Mouse (Mus musculus) intestine, embryonic 14.5 days (tissue): Measurements from ENCODE around the gene Rtp2. TPM values are rescaled to one million over a fixed set of nuclear protein-coding genes. Genes with fewer than 3 reads are reported as not detected.
"Not testable (repeated sequence)": the region's sequence is repeated elsewhere in the genome, so short reads cannot be mapped to it uniquely, and the experiment has no call there.

ENCODE experiments used
- ATAC-seq: fragments of 200-750 bp; cut with Nextera tagmentation; replicated peaks from 2 replicates; pipeline ENCODE4 v1.8.0; 2017; ENCODE audit warnings: low read depth, moderate number of reproducible peaks, moderate TSS enrichment, moderate library complexity; ENCODE audit not compliant: low FRiP score, low TSS enrichment
- DNase-seq: peaks from one replicate; pipeline ENCODE4 v3.0.0-alpha.2; 2018; ENCODE audit warnings: low spot score
- H3K27ac ChIP-seq: fragments of 300-500 bp; sonication (generic); 2 replicates; pipeline ENCODE4 v1.5.1; 2014; ENCODE audit warnings: low read depth, mild to moderate bottlenecking, control low read depth
- H3K27me3 ChIP-seq: fragments of 300-500 bp; sonication (generic); replicated peaks from 2 replicates; pipeline ENCODE4 v1.6.1; 2014; ENCODE audit warnings: low read length, control low read depth; ENCODE audit not compliant: control insufficient read depth, insufficient read depth
- H3K36me3 ChIP-seq: fragments of 300-500 bp; sonication (generic); 2 replicates; pipeline ENCODE4 v1.6.1; 2014; ENCODE audit warnings: low read length, control low read depth; ENCODE audit not compliant: control insufficient read depth, insufficient read depth
- H3K4me1 ChIP-seq: fragments of 300-500 bp; sonication (generic); replicated peaks from 2 replicates; pipeline ENCODE4 v1.6.1; 2014; ENCODE audit warnings: low read length, control low read depth, mixed read lengths; ENCODE audit not compliant: control insufficient read depth, insufficient read depth
- H3K4me2 ChIP-seq: fragments of 300-500 bp; sonication (generic); 2 replicates; pipeline ENCODE4 v1.6.1; 2014; ENCODE audit warnings: low read length
- H3K4me3 ChIP-seq: fragments of 300-500 bp; sonication (generic); 2 replicates; pipeline ENCODE4 v1.5.1; 2014; ENCODE audit warnings: low read depth, low read length, control low read depth, mixed read lengths
- H3K9ac ChIP-seq: fragments of 300-500 bp; sonication (generic); 2 replicates; pipeline ENCODE4 v1.6.1; 2014; ENCODE audit warnings: mild to moderate bottlenecking, low read length
- H3K9me3 ChIP-seq: fragments of 300-500 bp; sonication (generic); 2 replicates; pipeline ENCODE4 v1.6.1; 2016; ENCODE audit warnings: low read length, control low read depth; ENCODE audit not compliant: control insufficient read depth
- WGBS: fragments of 180-500 bp; shearing (Covaris S2); extraction: QIAGEN DNeasy Blood & Tissue Kit; methylation state at CpG from one replicate; pipeline ENCODE4 v1.1.7; 2014; 5-methylcytosine and 5-hydroxymethylcytosine counted together
- polyA plus RNA-seq: library from polyadenylated mRNA; unstranded; fragments of >200 nt; fragmentation: Nextera tagmentation; extraction: Ambion mirVana; gene quantifications from 2 replicates; pipeline ENCODE4 v1.2.1, GENCODE M21; 2014

Gene Rtp2
- polyA plus RNA-seq, 1 experiment from 2014 or later: not detected

- WGBS: 87% methylated on average over 9 of the region's 9 CpGs
- not testable (repeated sequence) for H3K9ac ChIP-seq, H3K4me3 ChIP-seq, H3K27me3 ChIP-seq, H3K9me3 ChIP-seq, ATAC-seq, H3K4me1 ChIP-seq, H3K4me2 ChIP-seq, H3K36me3 ChIP-seq, DNase-seq, H3K27ac ChIP-seq
Measured at GRCm38 (mm10) chr16:23908076-23909014, 23.8 kb downstream of the Rtp2 start.

DNA sequence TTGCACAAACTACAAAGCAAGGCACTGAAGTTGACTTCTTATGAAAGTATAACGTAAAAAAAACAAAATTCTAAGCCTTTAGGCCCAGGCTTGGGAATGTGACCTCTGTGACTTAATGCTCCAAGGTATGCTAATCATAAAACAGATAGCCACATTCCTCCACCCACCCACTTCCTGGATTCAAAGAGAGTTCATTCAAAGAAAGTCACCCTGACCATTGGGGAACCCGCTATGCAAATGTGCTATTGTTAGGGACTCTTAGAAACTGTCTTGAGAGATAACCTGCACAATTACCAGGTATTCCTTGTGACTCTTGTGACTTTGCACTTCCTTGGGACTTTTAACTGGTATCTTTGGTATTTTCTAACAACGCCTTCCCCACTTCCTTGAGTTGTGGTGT lies 25.6 kb downstream of the Rtp2 start:
- H3K9me3 ChIP-seq, H3K9ac ChIP-seq, H3K36me3 ChIP-seq, H3K27ac ChIP-seq, DNase-seq, H3K4me2 ChIP-seq, H3K4me3 ChIP-seq, H3K4me1 ChIP-seq, ATAC-seq, H3K27me3 ChIP-seq: not testable (repeated sequence)
- WGBS: 86% methylated on average over 3 of the region's 3 CpGs

- Histone ChIP-seq H3K36me3 (no peaks in the 10 kb centered on the region), H3K4me1 (peaks cover 5% of the 10 kb centered on the region; the same call in 1 of the 2 replicates), H3K27me3 (no peaks in the 10 kb centered on the region), H3K27ac (no peak overlapping the region), H3K4me3 (no peak overlapping the region), H3K4me2 (no peak overlapping the region), H3K9me3 (no peaks in the 10 kb centered on the region), H3K9ac (no peak overlapping the region)
- WGBS: 90% methylated on average over 7 of the region's 7 CpGs
- no peak for ATAC-seq
- no peak for DNase-seq
Measured at GRCm38 (mm10) chr16:23901411-23901810, 30.8 kb downstream of the Rtp2 start.

GRCm38 (mm10) chr16:23900061-23900460 lies 32.1 kb downstream of the Rtp2 start:
- Histone ChIP-seq H3K4me3 (no peak overlapping the region), H3K9ac (no peak overlapping the region), H3K36me3 (no peaks in the 10 kb centered on the region), H3K4me1 (peaks cover 5% of the 10 kb centered on the region; the same call in 1 of the 2 replicates), H3K9me3 (no peaks in the 10 kb centered on the region), H3K4me2 (no peak overlapping the region), H3K27me3 (no peaks in the 10 kb centered on the region), H3K27ac (no peak overlapping the region)
- 83% methylated on average over 4 of the region's 4 CpGs for WGBS
- DNase-seq (no peak), ATAC-seq (no peak)

DNA sequence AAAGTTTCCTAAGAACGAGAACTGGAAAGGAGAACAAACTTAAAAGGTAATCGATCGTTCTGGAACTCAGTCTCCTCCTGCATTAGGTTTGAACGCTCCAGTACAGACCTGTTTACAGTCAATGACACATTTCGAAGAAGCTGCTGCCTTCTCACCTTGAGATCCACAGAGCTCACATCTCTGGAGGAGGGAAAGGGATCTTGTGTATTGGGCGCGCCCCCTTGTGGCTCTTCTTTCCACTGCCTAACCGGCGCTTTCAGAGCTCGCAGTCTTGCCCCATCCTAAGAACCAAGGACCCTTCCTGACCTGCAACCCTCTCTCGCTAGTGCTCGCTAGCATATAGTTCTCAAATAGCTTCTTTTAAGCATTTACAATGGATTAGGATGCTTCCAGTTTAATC lies 33.4 kb downstream of the Rtp2 start:
- peaks cover 5% of the 10 kb centered on the region; the same call in 1 of the 2 replicates for H3K4me1 ChIP-seq
- no peaks in the 10 kb centered on the region for H3K9me3 ChIP-seq
- no peak overlapping the region for H3K27ac ChIP-seq
- peak; percentile 62; the same call in 1 of the 2 replicates for ATAC-seq
- H3K9ac ChIP-seq: no peak overlapping the region
- DNase-seq: peak; percentile 90
- H3K27me3 ChIP-seq: no peaks in the 10 kb centered on the region
- WGBS: 8% methylated on average over 12 of the region's 12 CpGs
- no peaks in the 10 kb centered on the region for H3K36me3 ChIP-seq
- peak overlapping the region; percentile 49 for H3K4me2 ChIP-seq
- no peak overlapping the region; the same call in 1 of the 2 replicates for H3K4me3 ChIP-seq

GRCm38 (mm10) chr16:23897984-23898586 lies 34.1 kb downstream of the Rtp2 start:
- WGBS: 6% methylated on average over 15 of the region's 15 CpGs
- H3K9ac ChIP-seq: no peak overlapping the region
- peak overlapping the region; percentile 16 for H3K4me3 ChIP-seq

DNA sequence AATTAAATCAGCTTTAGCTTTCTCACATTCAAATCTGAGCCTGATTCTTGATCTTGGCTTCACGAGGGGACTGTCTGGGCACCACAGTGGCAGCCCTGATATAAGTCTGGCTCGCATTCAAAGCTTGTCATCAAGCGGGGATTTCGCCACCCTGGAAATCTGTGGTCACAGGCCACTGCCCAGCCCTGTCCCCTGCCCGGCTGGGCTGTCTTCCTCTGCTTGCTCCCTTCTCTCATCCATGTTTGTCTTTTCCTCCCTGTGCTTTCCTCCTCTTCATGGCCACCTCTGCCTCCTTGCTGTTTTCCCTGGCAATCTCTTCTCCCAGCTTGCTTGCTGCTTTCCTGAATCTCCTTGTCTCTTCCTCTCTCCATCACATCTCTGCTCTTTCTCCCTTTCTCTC lies 34.7 kb downstream of the Rtp2 start:
- Histone ChIP-seq H3K36me3 (no peaks in the 10 kb centered on the region), H3K27ac (0 out of 2 replicates have a peak overlapping the region, but pooled peaks have one; percentile 7), H3K4me2 (peak overlapping the region; percentile 49; the same call in 1 of the 2 replicates), H3K4me1 (peaks cover 5% of the 10 kb centered on the region; the same call in 1 of the 2 replicates), H3K9ac (no peak overlapping the region), H3K9me3 (no peaks in the 10 kb centered on the region), H3K4me3 (no peak overlapping the region; the same call in 1 of the 2 replicates), H3K27me3 (no peaks in the 10 kb centered on the region)
- WGBS: 79% methylated on average over 5 of the region's 5 CpGs
- DNase-seq (no peak), ATAC-seq (no peak)

More at GRCm38 (mm10) chr16:23897984-23898586, 34.1 kb downstream of the Rtp2 start:
- no peaks in the 10 kb centered on the region for H3K36me3 ChIP-seq
- H3K4me2 ChIP-seq: peak overlapping the region; percentile 49
- H3K4me1 ChIP-seq: peaks cover 5% of the 10 kb centered on the region; the same call in 1 of the 2 replicates
- no peaks in the 10 kb centered on the region for H3K9me3 ChIP-seq
- 0 out of 2 replicates have a peak overlapping the region, but pooled peaks have one; percentile 7 for H3K27ac ChIP-seq
- ATAC-seq (peak; percentile 79; the same call in 1 of the 2 replicates), DNase-seq (peak; percentile 83)
- no peaks in the 10 kb centered on the region for H3K27me3 ChIP-seq

- Histone ChIP-seq H3K27me3 (peaks cover 14% of the 10 kb centered on the region), H3K27ac (no peak overlapping the region), H3K4me3 (no peak overlapping the region), H3K36me3 (no peaks in the 10 kb centered on the region), H3K4me2 (no peak overlapping the region), H3K4me1 (peaks cover 5% of the 10 kb centered on the region; the same call in 1 of the 2 replicates), H3K9me3 (no peaks in the 10 kb centered on the region), H3K9ac (no peak overlapping the region)
- ATAC-seq: no peak
- no peak for DNase-seq
- WGBS: 86% methylated on average over 3 of the region's 3 CpGs
Measured at GRCm38 (mm10) chr16:23895135-23895534, 37.1 kb downstream of the Rtp2 start.
